Mouse (Mus musculus) cerebellum, adult 2 months (tissue): ENCODE results near the gene Ext2.

Experiments used
- CTCF ChIP-seq: fragments of 200-500 bp; IDR thresholded peaks from 2 replicates; pipeline ENCODE4 v1.5.1; 2011; ENCODE audit warnings: low read depth, mild to moderate bottlenecking, control low read depth, low read length, moderate library complexity, borderline replicate concordance; ENCODE audit not compliant: insufficient read depth
- POLR2A ChIP-seq: fragments of 200-500 bp; IDR thresholded peaks from 2 replicates; pipeline ENCODE4 v1.6.1; 2011; ENCODE audit warnings: low read length, control low read depth, borderline replicate concordance; ENCODE audit not compliant: insufficient read depth

- TF ChIP-seq CTCF (no peak), POLR2A (no peak)
These were observed 16.6 kb upstream of the Ext2 start for GRCm38 (mm10) chr2:93838931-93839330.
